Mouse (Mus musculus) adrenal gland, adult 2 months (tissue): Measurements from ENCODE around the gene Srd5a1. TPM values are rescaled to one million over a fixed set of nuclear protein-coding genes. Genes with fewer than 3 reads are reported as not detected.
A peak's percentile ranks its signal among the peaks of the same experiment; 100 is the strongest.

Experiments
- DNase-seq: peaks from one replicate; pipeline ENCODE4 v3.0.0; 2021
- polyA plus RNA-seq: library from polyadenylated mRNA; depleted of rRNA; stranded (reverse); fragments of >200 nt; gene quantifications from 2 replicates; pipeline ENCODE4 v1.2.3, GENCODE M21; 2012; rRNA removed
- total RNA-seq, 2 experiments: library from RNA; stranded (reverse); gene quantifications; 2 replicates each; pipeline ENCODE4 v1.2.3; 2021

Gene Srd5a1
- total and polyA plus RNA-seq, 3 experiments: 9.4 to 41.6 (median 13.9) TPM

GRCm38 (mm10) chr13:69541209-69541608 lies 70.0 kb downstream of the Srd5a1 start:
- DNase-seq: peak; percentile 50

- peak; percentile 84 for DNase-seq
Observed at GRCm38 (mm10) chr13:69538327-69538726, 72.9 kb downstream of the Srd5a1 start.

GRCm38 (mm10) chr13:69537366-69537765 lies 73.9 kb downstream of the Srd5a1 start:
- peak; percentile 56 for DNase-seq

GRCm38 (mm10) chr13:69536021-69536420 lies 75.2 kb downstream of the Srd5a1 start:
- DNase-seq: no peak

- peak; percentile 99 for DNase-seq
Observed at GRCm38 (mm10) chr13:69534654-69535551, 76.3 kb downstream of the Srd5a1 start.

GRCm38 (mm10) chr13:69534334-69534653 lies 76.9 kb downstream of the Srd5a1 start, which contains the start of gene Tent4a:
Gene Tent4a, minus strand, starts transcription at chr13:69534617.
- no peak for DNase-seq

- DNase-seq: peak; percentile 76
Observed at GRCm38 (mm10) chr13:69533405-69534333, 77.6 kb downstream of the Srd5a1 start, which contains the start of gene Nsun2. Gene Nsun2, plus strand, starts transcription at chr13:69533746.

- no peak for DNase-seq
Observed at GRCm38 (mm10) chr13:69532893-69533404, 78.3 kb downstream of the Srd5a1 start.

- DNase-seq: no peak
Observed at GRCm38 (mm10) chr13:69532101-69532892, 78.9 kb downstream of the Srd5a1 start.

- DNase-seq: no peak
Observed at GRCm38 (mm10) chr13:69531431-69531830, 79.8 kb downstream of the Srd5a1 start.

GRCm38 (mm10) chr13:69530951-69531350 lies 80.3 kb downstream of the Srd5a1 start:
- DNase-seq: no peak

GRCm38 (mm10) chr13:69530156-69530555 lies 81.1 kb downstream of the Srd5a1 start:
- DNase-seq: no peak

GRCm38 (mm10) chr13:69528531-69528930 lies 82.7 kb downstream of the Srd5a1 start:
- no peak for DNase-seq

GRCm38 (mm10) chr13:69525867-69526266 lies 85.4 kb downstream of the Srd5a1 start:
- DNase-seq: no peak

- no peak for DNase-seq
Observed at GRCm38 (mm10) chr13:69524158-69524530, 87.1 kb downstream of the Srd5a1 start.

Other genes with a start within 250 kb of the Srd5a1 start
- 100 to 1,000 TPM in 1 of 2 experiments, 10 to 100 TPM in 1; 92.2 to 113 TPM for gene Nsun2, start 77.7 kb downstream of the Srd5a1 start, total RNA-seq
- gene Nsun2, start 77.7 kb downstream of the Srd5a1 start, polyA plus RNA-seq: 22.7 and 31.0 TPM in 2 replicates
- 10 to 100 TPM; 18.8 to 18.9 TPM for gene Tent4a, start 76.8 kb downstream of the Srd5a1 start, total RNA-seq
- gene Tent4a, start 76.8 kb downstream of the Srd5a1 start, polyA plus RNA-seq: 22.7 and 24.0 TPM in 2 replicates
- gene Ube2ql1, start 128.4 kb upstream of the Srd5a1 start, total RNA-seq: 1 to 10 TPM; 1.1 to 3.1 TPM
- gene Ube2ql1, start 128.4 kb upstream of the Srd5a1 start, polyA plus RNA-seq: 2.0 and 2.8 TPM in 2 replicates
- 10 to 100 TPM; 49.7 to 72.5 TPM for gene Med10, start 191.0 kb upstream of the Srd5a1 start, total RNA-seq
- 27.5 and 33.5 TPM in 2 replicates for gene Med10, start 191.0 kb upstream of the Srd5a1 start, polyA plus RNA-seq